Mouse (Mus musculus): ENCODE measurements around the gene Stxbp2. TPM values are rescaled to one million over a fixed set of nuclear protein-coding genes. Genes with fewer than 3 reads are reported as not detected.
A peak's percentile ranks its signal among the peaks of the same experiment; 100 is the strongest.

Gene Stxbp2
- polyA plus RNA-seq, 1 experiment from 2014 or later = 27.1 TPM

- no peaks in the 10 kb centered on the region for H3K36me3 ChIP-seq
- no peak overlapping the region for H3K9ac ChIP-seq
- H3K4me1 ChIP-seq = no peaks in the 10 kb centered on the region
- no peak for ATAC-seq (ENCODE audit: low FRiP score)
- H3K4me2 ChIP-seq (replicated peaks) = no peak overlapping the region
- H3K27me3 ChIP-seq = no peaks in the 10 kb centered on the region
- H3K9me3 ChIP-seq (replicated peaks) = no peaks in the 10 kb centered on the region
- no peak overlapping the region for H3K4me3 ChIP-seq
- H3K27ac ChIP-seq = no peak overlapping the region
- 77% methylated on average over 4 of the region's 4 CpGs for WGBS
These were observed 16.8 kb downstream of the Stxbp2 start for GRCm38 (mm10) chr8:3647561-3647960.

- Histone ChIP-seq H3K36me3 (no peaks in the 10 kb centered on the region), H3K9ac (no peak overlapping the region), H3K27ac (no peak overlapping the region), H3K27me3 (no peaks in the 10 kb centered on the region), H3K9me3 (replicated peaks) (no peaks in the 10 kb centered on the region), H3K4me2 (replicated peaks) (no peak overlapping the region), H3K4me3 (no peak overlapping the region), H3K4me1 (no peaks in the 10 kb centered on the region)
- WGBS = 64% methylated on average over 2 of the region's 2 CpGs
- ATAC-seq (ENCODE audit: low FRiP score) = no peak
These were observed 17.5 kb downstream of the Stxbp2 start for GRCm38 (mm10) chr8:3648268-3648667.

DNA sequence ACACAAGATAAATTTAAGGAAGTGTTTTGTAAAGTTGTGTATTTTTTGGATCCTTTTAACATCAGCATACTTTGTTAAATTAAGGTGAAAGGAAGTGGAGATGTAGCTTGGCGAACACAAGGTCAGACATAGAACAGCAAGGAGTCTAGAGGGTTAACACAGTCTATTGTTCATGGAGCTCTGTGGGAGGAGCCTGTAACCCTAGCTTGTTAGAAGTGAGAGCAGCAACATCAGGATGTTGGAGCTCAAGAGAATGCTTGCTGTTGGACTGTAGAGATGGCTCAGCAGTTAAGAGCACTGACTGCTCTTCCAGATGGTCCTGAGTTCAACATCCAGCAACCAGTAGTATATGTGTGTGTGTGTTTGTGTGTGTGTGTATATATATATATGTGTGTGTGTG lies 18.2 kb downstream of the Stxbp2 start:
- Histone ChIP-seq H3K4me2 (replicated peaks) (no peak overlapping the region), H3K27me3 (no peaks in the 10 kb centered on the region), H3K9me3 (replicated peaks) (no peaks in the 10 kb centered on the region), H3K9ac (no peak overlapping the region), H3K4me1 (no peaks in the 10 kb centered on the region), H3K36me3 (no peaks in the 10 kb centered on the region), H3K27ac (no peak overlapping the region), H3K4me3 (no peak overlapping the region)
- ATAC-seq (ENCODE audit: low FRiP score) = no peak
- WGBS = 36% methylated on average over 1 of the region's 1 CpGs

GRCm38 (mm10) chr8:3652845-3653244 lies 22.1 kb downstream of the Stxbp2 start:
- Histone ChIP-seq H3K36me3 (no peaks in the 10 kb centered on the region), H3K27me3 (no peaks in the 10 kb centered on the region), H3K4me2 (replicated peaks) (no peak overlapping the region), H3K4me3 (no peak overlapping the region), H3K9ac (no peak overlapping the region), H3K9me3 (replicated peaks) (no peaks in the 10 kb centered on the region), H3K27ac (no peak overlapping the region), H3K4me1 (peaks cover 7% of the 10 kb centered on the region)
- whole genome bisulfite sequencing = 66% methylated on average over 3 of the region's 3 CpGs
- ATAC-seq (ENCODE audit: low FRiP score) = no peak

- Histone ChIP-seq H3K9me3 (replicated peaks) (no peaks in the 10 kb centered on the region), H3K4me2 (replicated peaks) (no peak overlapping the region), H3K4me1 (peaks cover 7% of the 10 kb centered on the region), H3K4me3 (no peak overlapping the region), H3K27me3 (no peaks in the 10 kb centered on the region), H3K27ac (no peak overlapping the region), H3K36me3 (no peaks in the 10 kb centered on the region), H3K9ac (no peak overlapping the region)
- ATAC-seq (ENCODE audit: low FRiP score) = peak; percentile 23; the same call in 1 of the 2 replicates
- 74% methylated on average over 11 of the region's 11 CpGs for WGBS
These were observed 24.2 kb downstream of the Stxbp2 start for GRCm38 (mm10) chr8:3654726-3655508.

GRCm38 (mm10) chr8:3655526-3655925 lies 24.8 kb downstream of the Stxbp2 start, which contains the start of gene Retn:
Gene Retn, plus strand, starts transcription at chr8:3655770.
- Histone ChIP-seq H3K27ac (no peak within 1 kb of the TSS), H3K27me3 (no peaks in the 10 kb centered on the region), H3K4me2 (replicated peaks) (no peak within 1 kb of the TSS), H3K36me3 (no peaks in the 10 kb centered on the region), H3K9me3 (replicated peaks) (no peaks in the 10 kb centered on the region), H3K4me1 (peaks cover 7% of the 10 kb centered on the region), H3K4me3 (no peak within 1 kb of the TSS), H3K9ac (no peak within 1 kb of the TSS)
- no peak for ATAC-seq (ENCODE audit: low FRiP score)
- 69% methylated on average over 3 of the region's 3 CpGs for WGBS

DNA sequence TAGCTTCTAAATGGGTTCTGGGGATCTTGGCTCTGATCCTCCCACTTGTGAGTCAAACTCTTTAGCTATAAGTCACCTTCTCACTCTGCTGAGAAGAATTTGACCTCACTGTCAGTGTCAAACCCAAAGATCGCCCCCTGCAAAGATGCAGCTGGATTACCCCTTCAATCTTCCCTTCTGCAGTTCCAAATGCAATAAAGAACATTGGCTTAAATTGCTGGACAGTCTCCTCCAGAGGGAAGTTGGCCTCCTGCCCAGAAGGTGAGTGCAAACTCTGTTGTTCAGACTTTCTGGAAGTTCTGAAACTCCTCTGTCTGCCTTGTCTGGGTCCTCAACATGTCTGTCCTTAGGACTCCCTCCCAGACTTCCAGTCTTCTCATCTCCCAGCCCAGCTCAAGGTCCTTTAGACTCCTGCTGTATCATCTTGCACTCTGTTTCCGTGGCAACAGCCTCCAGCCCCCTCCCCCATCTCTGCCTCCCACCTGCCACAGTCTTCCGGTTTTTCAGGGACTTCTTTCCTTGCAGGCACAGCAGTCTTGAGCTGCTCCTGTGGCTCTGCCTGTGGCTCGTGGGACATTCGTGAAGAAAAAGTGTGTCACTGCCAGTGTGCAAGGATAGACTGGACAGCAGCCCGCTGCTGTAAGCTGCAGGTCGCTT lies 26.1 kb downstream of the Stxbp2 start:
- Histone ChIP-seq H3K27me3 (no peaks in the 10 kb centered on the region), H3K36me3 (no peaks in the 10 kb centered on the region), H3K27ac (no peak overlapping the region), H3K4me3 (no peak overlapping the region), H3K9ac (peak overlapping the region; percentile 32; the same call in 1 of the 2 replicates), H3K4me1 (peaks cover 7% of the 10 kb centered on the region), H3K9me3 (replicated peaks) (no peaks in the 10 kb centered on the region), H3K4me2 (replicated peaks) (peak overlapping the region; percentile 30)
- WGBS = 25% methylated on average over 7 of the region's 7 CpGs
- no peak for ATAC-seq (ENCODE audit: low FRiP score)

- Histone ChIP-seq H3K4me3 (no peak overlapping the region), H3K36me3 (no peaks in the 10 kb centered on the region), H3K27me3 (no peaks in the 10 kb centered on the region), H3K27ac (no peak overlapping the region), H3K9ac (no peak overlapping the region), H3K4me2 (replicated peaks) (no peak overlapping the region), H3K9me3 (replicated peaks) (no peaks in the 10 kb centered on the region; the same call in 1 of the 2 replicates), H3K4me1 (peaks cover 7% of the 10 kb centered on the region)
- WGBS = 79% methylated on average over 8 of the region's 8 CpGs
- ATAC-seq (ENCODE audit: low FRiP score) = no peak
These were observed 30.1 kb downstream of the Stxbp2 start for GRCm38 (mm10) chr8:3660889-3661288.

- WGBS = 66% methylated on average over 4 of the region's 5 CpGs
- ATAC-seq (ENCODE audit: low FRiP score) = no peak
These were observed 33.6 kb downstream of the Stxbp2 start for GRCm38 (mm10) chr8:3664405-3664804.

GRCm38 (mm10) chr8:3665507-3665906 lies 34.8 kb downstream of the Stxbp2 start, which contains the start of gene Mcemp1:
Gene Mcemp1, plus strand, starts transcription at chr8:3665754.
- H3K36me3 ChIP-seq = no peaks in the 10 kb centered on the region
- no peak within 1 kb of the TSS for H3K9ac ChIP-seq
- no peaks in the 10 kb centered on the region for H3K4me1 ChIP-seq
- no peak within 1 kb of the TSS for H3K4me2 ChIP-seq (replicated peaks)
- H3K9me3 ChIP-seq (replicated peaks) = no peaks in the 10 kb centered on the region; the same call in 1 of the 2 replicates
- ATAC-seq (ENCODE audit: low FRiP score) = no peak
- WGBS = 82% methylated on average over 6 of the region's 6 CpGs
- H3K4me3 ChIP-seq = no peak within 1 kb of the TSS
- no peak within 1 kb of the TSS for H3K27ac ChIP-seq
- no peaks in the 10 kb centered on the region; the same call in 1 of the 2 replicates for H3K27me3 ChIP-seq

More at GRCm38 (mm10) chr8:3664405-3664804, 33.6 kb downstream of the Stxbp2 start:
- Histone ChIP-seq H3K36me3 (no peaks in the 10 kb centered on the region), H3K4me1 (no peaks in the 10 kb centered on the region), H3K4me3 (no peak overlapping the region), H3K9ac (no peak overlapping the region), H3K27ac (no peak overlapping the region), H3K9me3 (replicated peaks) (no peaks in the 10 kb centered on the region; the same call in 1 of the 2 replicates), H3K27me3 (no peaks in the 10 kb centered on the region; the same call in 1 of the 2 replicates), H3K4me2 (replicated peaks) (no peak overlapping the region)

GRCm38 (mm10) chr8:3670388-3670787 lies 39.6 kb downstream of the Stxbp2 start:
- no peak overlapping the region for H3K4me2 ChIP-seq (replicated peaks)

DNA sequence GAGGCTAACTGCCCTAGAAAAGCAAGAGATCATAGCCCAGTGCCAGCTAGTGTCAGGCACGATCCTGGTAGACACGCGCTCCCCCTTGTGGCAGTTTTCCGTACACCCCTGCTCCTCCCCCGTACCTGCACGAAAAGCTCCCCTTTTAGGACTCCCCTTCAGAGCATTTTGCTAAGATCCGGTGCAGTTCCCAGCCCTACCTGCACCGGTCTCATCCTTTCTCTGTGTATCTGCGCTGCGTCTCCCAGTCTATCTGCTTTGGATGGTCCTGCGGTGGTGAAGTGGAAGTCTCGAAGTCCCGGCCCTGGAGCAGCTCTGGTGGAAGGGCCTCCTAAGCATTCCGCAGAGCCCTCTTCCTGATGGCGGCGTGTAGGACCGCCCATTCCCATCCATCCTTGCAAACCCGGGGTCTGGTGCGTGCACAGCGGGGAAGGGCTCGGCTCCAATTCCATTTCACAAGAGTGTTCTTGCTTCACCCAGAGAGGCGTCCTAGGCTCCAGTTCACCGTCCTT lies 41.3 kb downstream of the Stxbp2 start, which contains the start of gene Fcor:
TSS of gene Fcor (minus strand) at position 383 of the 512 bp plus-strand sequence.
- Histone ChIP-seq H3K27me3 (no peaks in the 10 kb centered on the region; the same call in 1 of the 2 replicates), H3K4me2 (replicated peaks) (peak within 1 kb of the TSS; percentile 60), H3K9me3 (replicated peaks) (no peaks in the 10 kb centered on the region), H3K27ac (peak within 1 kb of the TSS; percentile 68), H3K36me3 (no peaks in the 10 kb centered on the region), H3K4me3 (peak within 1 kb of the TSS; percentile 41), H3K9ac (peak within 1 kb of the TSS; percentile 54), H3K4me1 (peaks cover 2% of the 10 kb centered on the region; the same call in 1 of the 2 replicates)
- WGBS = under 1% methylated on average over 23 of the region's 23 CpGs
- peak; percentile 87 for ATAC-seq (ENCODE audit: low FRiP score)

More at GRCm38 (mm10) chr8:3670388-3670787, 39.6 kb downstream of the Stxbp2 start:
- no peak overlapping the region for H3K9ac ChIP-seq
- H3K27ac ChIP-seq = no peak overlapping the region
- no peaks in the 10 kb centered on the region; the same call in 1 of the 2 replicates for H3K27me3 ChIP-seq
- no peak for ATAC-seq (ENCODE audit: low FRiP score)
- no peaks in the 10 kb centered on the region; the same call in 1 of the 2 replicates for H3K4me1 ChIP-seq
- H3K36me3 ChIP-seq = no peaks in the 10 kb centered on the region
- H3K9me3 ChIP-seq (replicated peaks) = no peaks in the 10 kb centered on the region
- no peak overlapping the region for H3K4me3 ChIP-seq
- 93% methylated on average over 2 of the region's 2 CpGs for WGBS

Data from hindbrain, embryonic 12.5 days (tissue).